Mouse (Mus musculus) bone marrow macrophage, adult 2 months (primary cell): ENCODE data around the gene Tex50.

Experiments used
- CTCF ChIP-seq: IDR thresholded peaks from 2 replicates; pipeline ENCODE4 v1.5.1; 2012; ENCODE audit warnings: low read depth, mild to moderate bottlenecking, low read length, moderate library complexity
- POLR2A ChIP-seq: IDR thresholded peaks from 2 replicates; pipeline ENCODE4 v1.6.1; 2012; ENCODE audit warnings: mild to moderate bottlenecking, low read depth, low read length, borderline replicate concordance

GRCm38 (mm10) chr1:161156546-161156945 is 2.6 kb downstream of the Tex50 start:
- TF ChIP-seq CTCF = no peak
- TF ChIP-seq POLR2A = no peak
